Mouse (Mus musculus) intestine, postnatal 0 days (tissue): ENCODE data around the gene Cabp1. TPM values are rescaled to one million over a fixed set of nuclear protein-coding genes. Genes with fewer than 3 reads are reported as not detected.

Experiments
- ATAC-seq: fragments of 200-750 bp; cut with Nextera tagmentation; 2 replicates; pipeline ENCODE4 v1.8.0; 2017; ENCODE audit warnings: mild to moderate bottlenecking, moderate TSS enrichment, moderate library complexity
- H3K27ac ChIP-seq: fragments of 300-500 bp; sonication (generic); 2 replicates; pipeline ENCODE4 v1.5.1; 2014; ENCODE audit warnings: mild to moderate bottlenecking, low read depth, low read length, moderate library complexity
- H3K27me3 ChIP-seq: fragments of 300-500 bp; sonication (generic); replicated peaks from 2 replicates; pipeline ENCODE4 v1.6.1; 2014; ENCODE audit warnings: low read length, mixed read lengths; ENCODE audit not compliant: control insufficient read depth, insufficient read depth
- H3K36me3 ChIP-seq: fragments of 300-500 bp; sonication (generic); 2 replicates; pipeline ENCODE4 v1.6.1; 2014; ENCODE audit warnings: mild to moderate bottlenecking, moderate library complexity; ENCODE audit not compliant: control insufficient read depth, insufficient read depth
- H3K4me1 ChIP-seq: fragments of 300-500 bp; sonication (generic); replicated peaks from 2 replicates; pipeline ENCODE4 v1.6.1; 2014; ENCODE audit warnings: antibody characterized with exemption, low read length, mixed read lengths; ENCODE audit not compliant: control insufficient read depth, insufficient read depth
- H3K4me2 ChIP-seq: fragments of 300-500 bp; sonication (generic); replicated peaks from 2 replicates; pipeline ENCODE4 v1.6.1; 2014; ENCODE audit warnings: low read depth, mild to moderate bottlenecking, moderate library complexity
- H3K4me3 ChIP-seq: fragments of 300-500 bp; sonication (generic); 2 replicates; pipeline ENCODE4 v1.5.1; 2014; ENCODE audit warnings: low read depth, low read length
- H3K9ac ChIP-seq: fragments of 300-500 bp; sonication (generic); 2 replicates; pipeline ENCODE4 v1.6.1; 2014; ENCODE audit warnings: mild to moderate bottlenecking, low read depth, low read length
- H3K9me3 ChIP-seq: fragments of 300-500 bp; sonication (generic); 2 replicates; pipeline ENCODE4 v1.6.1; 2016; ENCODE audit warnings: mixed run types; ENCODE audit not compliant: control insufficient read depth
- CTCF ChIP-seq: sonication (generic); IDR thresholded peaks from 2 replicates; pipeline ENCODE4 v1.5.1; 2016; ENCODE audit warnings: low read depth, mild to moderate bottlenecking, control low read depth, antibody characterized with exemption, moderate library complexity
- WGBS: fragments of 180-500 bp; shearing (Covaris S2); extraction: QIAGEN DNeasy Blood & Tissue Kit; methylation state at CpG from one replicate; pipeline ENCODE4 v1.1.7; 2014; 5-methylcytosine and 5-hydroxymethylcytosine counted together
- polyA plus RNA-seq: library from polyadenylated mRNA; unstranded; fragments of >200 nt; fragmentation: Nextera tagmentation; extraction: Ambion mirVana; gene quantifications from 2 replicates; pipeline ENCODE4 v1.2.1, GENCODE M21; 2015

Cabp1 gene
- polyA plus RNA-seq, 1 experiment from 2014 or later: 0.57 TPM

GRCm38 (mm10) chr5:115145253-115145968 lies 48.8 kb downstream of the Cabp1 start:
- TF ChIP-seq CTCF: no peak
- Histone ChIP-seq H3K4me1 (no peaks in the 10 kb centered on the region), H3K4me2 (no peak overlapping the region), H3K27me3 (no peaks in the 10 kb centered on the region), H3K36me3 (peaks cover 60% of the 10 kb centered on the region), H3K9me3 (no peaks in the 10 kb centered on the region), H3K9ac (no peak overlapping the region), H3K4me3 (no peak overlapping the region), H3K27ac (peak overlapping the region; percentile 7; the same call in 1 of the 2 replicates)
- WGBS: 82% methylated on average over 11 of the region's 11 CpGs
- ATAC-seq: no peak

- H3K4me1 ChIP-seq: no peaks in the 10 kb centered on the region
- no peak overlapping the region for H3K4me2 ChIP-seq
- no peak for TF ChIP-seq CTCF
- no peaks in the 10 kb centered on the region for H3K27me3 ChIP-seq
- no peak overlapping the region for H3K27ac ChIP-seq
- no peak overlapping the region for H3K9ac ChIP-seq
- no peaks in the 10 kb centered on the region for H3K9me3 ChIP-seq
- ATAC-seq: no peak
- peaks cover 51% of the 10 kb centered on the region for H3K36me3 ChIP-seq
- H3K4me3 ChIP-seq: no peak overlapping the region
- 80% methylated on average over 6 of the region's 6 CpGs for WGBS
Measured at GRCm38 (mm10) chr5:115144471-115144870, 49.7 kb downstream of the Cabp1 start.

DNA sequence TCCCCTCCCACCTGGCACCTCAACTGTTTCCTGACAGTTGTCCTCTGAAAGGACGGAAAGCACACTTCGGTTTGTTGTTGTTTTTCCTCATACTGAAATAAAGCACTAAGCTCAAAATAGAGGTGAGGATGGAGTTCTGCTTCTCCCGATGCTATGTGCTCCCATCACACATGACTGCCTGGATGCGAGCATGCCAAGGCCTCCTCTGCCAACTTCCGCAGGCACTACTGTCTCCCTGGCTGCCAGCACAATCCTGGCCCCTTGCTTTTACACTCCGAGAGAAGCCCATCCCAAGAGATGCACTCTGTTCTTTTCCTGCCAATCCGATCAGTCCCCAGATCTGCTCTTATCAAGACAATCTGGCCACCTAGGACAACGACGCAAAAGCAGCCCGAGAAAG lies 50.6 kb downstream of the Cabp1 start:
- H3K36me3 ChIP-seq: peaks cover 44% of the 10 kb centered on the region
- no peak for ATAC-seq
- no peak for TF ChIP-seq CTCF
- no peaks in the 10 kb centered on the region for H3K4me1 ChIP-seq
- H3K4me3 ChIP-seq: no peak overlapping the region
- H3K9ac ChIP-seq: no peak overlapping the region
- no peaks in the 10 kb centered on the region for H3K27me3 ChIP-seq
- no peak overlapping the region for H3K27ac ChIP-seq
- WGBS: 77% methylated on average over 10 of the region's 10 CpGs
- H3K9me3 ChIP-seq: no peaks in the 10 kb centered on the region
- H3K4me2 ChIP-seq: no peak overlapping the region

GRCm38 (mm10) chr5:115142166-115142697 lies 51.9 kb downstream of the Cabp1 start:
- H3K4me3 ChIP-seq: no peak overlapping the region
- no peak overlapping the region for H3K9ac ChIP-seq
- H3K36me3 ChIP-seq: peaks cover 31% of the 10 kb centered on the region
- no peak for ATAC-seq
- no peak for TF ChIP-seq CTCF
- no peaks in the 10 kb centered on the region for H3K27me3 ChIP-seq
- H3K27ac ChIP-seq: no peak overlapping the region
- H3K9me3 ChIP-seq: no peaks in the 10 kb centered on the region
- no peaks in the 10 kb centered on the region for H3K4me1 ChIP-seq
- WGBS: 86% methylated on average over 9 of the region's 9 CpGs
- no peak overlapping the region for H3K4me2 ChIP-seq

DNA sequence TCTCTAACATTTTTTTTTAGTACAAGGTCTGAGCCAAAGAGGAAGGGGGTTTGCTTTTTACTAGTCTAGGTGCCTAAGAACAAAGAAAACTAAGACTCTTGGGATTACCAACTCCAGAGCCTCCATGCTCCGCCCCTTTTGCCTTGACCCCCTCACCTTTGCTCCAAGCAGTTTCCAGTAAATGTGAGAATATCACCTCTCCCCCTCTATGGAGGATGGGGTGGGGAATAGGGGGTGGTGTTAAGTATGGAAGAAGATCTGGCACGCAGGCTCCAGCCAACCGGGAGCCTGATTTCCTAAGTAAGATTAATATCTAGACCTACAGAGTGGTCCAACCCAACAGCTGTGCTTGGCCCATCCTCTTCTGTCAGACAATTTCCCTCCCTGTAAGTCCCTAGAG lies 53.5 kb downstream of the Cabp1 start:
- no peak for ATAC-seq
- TF ChIP-seq CTCF: no peak
- no peaks in the 10 kb centered on the region for H3K27me3 ChIP-seq

GRCm38 (mm10) chr5:115139124-115139523 lies 55.1 kb downstream of the Cabp1 start:
- Histone ChIP-seq H3K27ac (no peak overlapping the region), H3K4me3 (no peak overlapping the region), H3K9me3 (no peaks in the 10 kb centered on the region), H3K36me3 (peaks cover 6% of the 10 kb centered on the region; the same call in 1 of the 2 replicates), H3K9ac (no peak overlapping the region), H3K4me1 (no peaks in the 10 kb centered on the region), H3K4me2 (no peak overlapping the region), H3K27me3 (no peaks in the 10 kb centered on the region)
- TF ChIP-seq CTCF: peak; percentile 16; the same call in 1 of the 2 replicates
- 62% methylated on average over 4 of the region's 4 CpGs for WGBS
- ATAC-seq: no peak

More for the DNA sequence above, 53.5 kb downstream of the Cabp1 start:
- peaks cover 16% of the 10 kb centered on the region; the same call in 1 of the 2 replicates for H3K36me3 ChIP-seq
- no peaks in the 10 kb centered on the region for H3K4me1 ChIP-seq
- H3K9me3 ChIP-seq: no peaks in the 10 kb centered on the region
- WGBS: 62% methylated on average over 3 of the region's 3 CpGs
- no peak overlapping the region for H3K4me3 ChIP-seq
- no peak overlapping the region for H3K27ac ChIP-seq
- no peak overlapping the region for H3K9ac ChIP-seq
- no peak overlapping the region for H3K4me2 ChIP-seq
